Mouse (Mus musculus) kidney, adult 2 months (tissue): ENCODE measurements around the gene Klhdc8b. TPM values are rescaled to one million over a fixed set of nuclear protein-coding genes. Genes with fewer than 3 reads are reported as not detected.

Experiments used
- DNase-seq: peaks from one replicate; pipeline ENCODE4 v3.0.0; 2021
- H3K27ac ChIP-seq: fragments of 200-500 bp; 2 replicates; pipeline ENCODE4 v1.5.1; 2012; ENCODE audit warnings: low read depth, low read length, control low read depth, inconsistent platforms; ENCODE audit not compliant: insufficient read depth
- H3K27me3 ChIP-seq: fragments of 200-500 bp; replicated peaks from 2 replicates; pipeline ENCODE4 v1.6.1; 2012; ENCODE audit warnings: mild to moderate bottlenecking, moderate library complexity, low read length, inconsistent platforms; ENCODE audit not compliant: control insufficient read depth, insufficient read depth
- H3K36me3 ChIP-seq: fragments of 200-500 bp; 2 replicates; pipeline ENCODE4 v1.6.1; 2012; ENCODE audit warnings: mild to moderate bottlenecking, moderate library complexity, low read length, inconsistent platforms; ENCODE audit not compliant: control insufficient read depth, insufficient read depth
- H3K4me1 ChIP-seq: fragments of 200-500 bp; 2 replicates; pipeline ENCODE4 v1.6.1; 2011; ENCODE audit warnings: low read length; ENCODE audit not compliant: control insufficient read depth, insufficient read depth
- H3K4me3 ChIP-seq: fragments of 200-500 bp; 2 replicates; pipeline ENCODE4 v1.5.1; 2011; ENCODE audit warnings: mild to moderate bottlenecking, low read depth, low read length, control low read depth; ENCODE audit not compliant: insufficient read depth
- CTCF ChIP-seq: fragments of 200-500 bp; conservative IDR thresholded peaks from 2 replicates; pipeline ENCODE4 v1.5.1; 2011; ENCODE audit warnings: low read depth, mild to moderate bottlenecking, control low read depth, low read length, moderate library complexity, mixed read lengths; ENCODE audit not compliant: insufficient read depth, insufficient read length
- POLR2A ChIP-seq: fragments of 200-500 bp; IDR thresholded peaks from one replicate; pipeline ENCODE4 v1.6.1; 2011; ENCODE audit warnings: low read depth, low read length, control low read depth
- WGBS: fragments of 180-500 bp; shearing (Covaris S2); methylation state at CpG from one replicate; pipeline ENCODE4 v1.1.7; 2018; 5-methylcytosine and 5-hydroxymethylcytosine counted together
- polyA plus RNA-seq: library from polyadenylated mRNA; depleted of rRNA; stranded (reverse); fragments of >200 nt; gene quantifications from 2 replicates; pipeline ENCODE4 v1.2.3, GENCODE M21; 2012; rRNA removed

The Klhdc8b gene
- polyA plus RNA-seq = 35.0 and 35.8 TPM in 2 replicates

DNA sequence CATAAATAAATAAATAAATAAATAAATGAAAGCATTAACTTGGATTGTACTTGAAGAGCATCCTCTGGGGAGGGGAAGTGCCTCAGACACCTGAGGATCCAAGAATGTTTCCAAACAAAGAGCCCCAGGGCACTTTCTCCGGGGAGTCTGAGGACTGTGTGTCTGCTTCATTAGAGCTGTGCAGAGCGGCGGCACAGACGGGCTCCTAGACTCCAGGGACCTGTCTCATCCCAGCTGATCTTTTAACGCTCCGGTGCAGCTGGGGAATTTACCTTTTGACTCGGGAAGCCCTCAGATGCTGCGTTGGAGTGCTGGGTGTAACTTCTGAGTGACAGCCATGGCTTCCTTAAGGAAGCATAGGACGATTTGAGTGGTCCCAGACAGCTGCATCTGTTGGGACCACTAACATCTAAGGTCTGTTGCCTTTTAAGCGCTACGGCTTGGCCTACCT, at the start of gene Klhdc8b:
TSS of gene Klhdc8b (minus strand) at position 401 of the 451 bp plus-strand sequence.
- no peak for TF ChIP-seq CTCF
- TF ChIP-seq POLR2A = no peak
- Histone ChIP-seq H3K27ac (peak within 1 kb of the TSS; percentile 78), H3K27me3 (no peaks in the 10 kb centered on the region), H3K4me3 (peak within 1 kb of the TSS; percentile 64), H3K36me3 (no peaks in the 10 kb centered on the region), H3K4me1 (peaks cover 14% of the 10 kb centered on the region; the same call in 1 of the 2 replicates)
- peak; percentile 56 for DNase-seq
- 10% methylated on average over 11 of the region's 11 CpGs for WGBS

DNA sequence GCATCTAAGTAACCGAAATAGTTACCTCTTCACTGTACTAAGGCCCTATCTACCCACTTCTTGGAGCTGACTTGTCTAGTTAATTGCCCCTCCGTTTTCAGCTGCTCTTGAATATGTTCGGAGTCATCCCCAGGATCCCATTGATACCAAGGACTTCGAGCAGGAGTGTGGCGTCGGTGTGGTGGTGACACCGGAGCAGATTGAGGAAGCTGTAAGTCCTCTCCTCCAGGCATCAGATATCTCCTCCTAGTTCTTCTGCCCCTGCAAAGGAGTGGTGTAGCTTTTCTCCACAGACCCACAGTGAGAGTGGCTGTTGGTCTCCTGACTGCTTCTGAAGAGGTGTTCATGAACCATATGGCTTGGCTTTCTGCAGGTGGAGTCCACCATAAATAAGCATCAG, 47.4 kb upstream of the Klhdc8b start:
- Histone ChIP-seq H3K27ac (no peak overlapping the region), H3K4me1 (peaks cover 8% of the 10 kb centered on the region; the same call in 1 of the 2 replicates), H3K27me3 (no peaks in the 10 kb centered on the region), H3K4me3 (no peak overlapping the region), H3K36me3 (0 out of 2 replicates have a peak, but pooled peaks cover 3% of the 10 kb centered on the region)
- no peak for DNase-seq
- TF ChIP-seq POLR2A (no peak), CTCF (no peak)
- WGBS = 87% methylated on average over 7 of the region's 7 CpGs

DNA sequence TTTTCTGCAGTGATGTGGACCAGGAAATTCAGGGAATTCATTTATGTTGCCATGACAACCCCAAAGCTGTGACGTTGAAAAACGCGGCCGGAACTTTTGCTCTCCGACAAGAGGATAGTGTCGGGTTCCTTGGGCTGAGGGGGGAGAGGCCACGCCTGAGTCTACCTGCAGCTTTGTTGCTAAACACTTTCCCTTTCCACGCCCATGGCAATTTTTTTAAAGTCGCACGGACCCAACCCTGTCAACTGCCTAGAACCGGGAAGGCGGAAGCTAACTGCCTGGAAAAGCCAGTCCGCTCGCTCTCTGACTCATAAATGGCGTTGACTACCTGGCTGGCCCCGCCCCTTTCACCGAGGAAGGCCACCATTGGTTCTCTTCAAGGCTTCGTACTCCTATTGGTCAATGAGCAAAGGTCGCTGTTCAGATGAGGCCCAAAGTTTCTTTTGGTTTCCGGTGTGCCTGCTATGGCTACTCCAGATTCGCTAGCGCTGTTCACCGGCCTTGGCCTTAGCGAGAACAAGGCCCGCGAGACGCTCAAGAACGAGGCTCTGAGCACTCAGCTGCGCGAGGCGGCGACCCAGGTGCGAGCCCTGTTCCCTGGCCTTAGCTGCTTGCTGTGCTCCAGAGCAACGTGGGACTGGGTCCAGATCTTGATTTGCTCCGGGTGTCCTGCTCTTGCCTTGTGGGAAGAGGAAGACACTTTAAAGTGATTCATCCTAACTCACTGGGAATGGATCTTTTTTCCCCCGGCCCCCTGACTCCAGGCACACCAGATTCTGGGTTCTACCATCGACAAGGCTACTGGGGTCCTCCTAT, 46.4 kb upstream of the Klhdc8b start, which contains the start of gene Qars:
TSS of gene Qars (plus strand) at position 88 of the 816 bp plus-strand sequence.
- DNase-seq = peak; percentile 99
- Histone ChIP-seq H3K4me3 (peak within 1 kb of the TSS; percentile 92), H3K27me3 (no peaks in the 10 kb centered on the region), H3K27ac (peak within 1 kb of the TSS; percentile 89), H3K4me1 (peaks cover 8% of the 10 kb centered on the region; the same call in 1 of the 2 replicates), H3K36me3 (no peaks in the 10 kb centered on the region)
- under 1% methylated on average over 37 of the region's 37 CpGs for WGBS
- peak; percentile 49 for TF ChIP-seq POLR2A
- no peak for TF ChIP-seq CTCF

DNA sequence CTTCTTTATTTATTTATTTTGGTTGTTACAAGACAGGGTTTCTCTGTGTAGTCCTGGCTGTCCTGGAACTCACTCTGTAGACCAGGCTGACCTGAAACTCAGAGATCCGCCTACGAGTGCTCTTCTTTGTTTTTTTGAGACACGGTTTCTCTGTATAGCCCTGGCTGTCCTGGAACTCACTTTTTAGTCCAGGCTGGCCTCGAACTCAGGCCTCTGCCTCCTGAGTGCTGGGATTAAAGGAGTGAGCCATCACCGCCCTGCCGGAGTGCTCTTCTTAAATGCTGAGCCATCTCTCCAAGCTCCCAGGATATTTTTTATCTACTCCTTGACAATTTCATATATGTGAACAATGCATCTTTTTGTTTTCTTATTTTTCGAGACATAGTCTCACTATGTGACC, 45.5 kb upstream of the Klhdc8b start:
- Histone ChIP-seq H3K4me1 (peaks cover 8% of the 10 kb centered on the region; the same call in 1 of the 2 replicates), H3K36me3 (no peaks in the 10 kb centered on the region; the same call in 1 of the 2 replicates), H3K27me3 (no peaks in the 10 kb centered on the region), H3K4me3 (no peak overlapping the region), H3K27ac (peak overlapping the region; percentile 72; the same call in 1 of the 2 replicates)
- no peak for DNase-seq
- 86% methylated on average over 7 of the region's 7 CpGs for WGBS
- TF ChIP-seq CTCF (no peak), POLR2A (no peak)

- no peaks in the 10 kb centered on the region for H3K4me1 ChIP-seq
- WGBS = 93% methylated on average over 15 of the region's 15 CpGs
- H3K4me3 ChIP-seq = no peak overlapping the region
- TF ChIP-seq POLR2A = no peak
- TF ChIP-seq CTCF = no peak
- H3K27ac ChIP-seq = no peak overlapping the region
- DNase-seq = no peak
- peaks cover 10% of the 10 kb centered on the region for H3K36me3 ChIP-seq
- no peaks in the 10 kb centered on the region for H3K27me3 ChIP-seq
These were observed 38.6 kb upstream of the Klhdc8b start for GRCm38 (mm10) chr9:108499943-108500342.

GRCm38 (mm10) chr9:108499231-108499630, 37.9 kb upstream of the Klhdc8b start:
- Histone ChIP-seq H3K36me3 (peaks cover 10% of the 10 kb centered on the region), H3K4me1 (no peaks in the 10 kb centered on the region), H3K4me3 (no peak overlapping the region), H3K27me3 (no peaks in the 10 kb centered on the region), H3K27ac (no peak overlapping the region)
- DNase-seq = no peak
- TF ChIP-seq POLR2A (no peak), CTCF (no peak)
- WGBS = 92% methylated on average over 7 of the region's 7 CpGs

GRCm38 (mm10) chr9:108494905-108495304, 33.5 kb upstream of the Klhdc8b start:
- 79% methylated on average over 10 of the region's 10 CpGs for WGBS
- Histone ChIP-seq H3K27me3 (no peaks in the 10 kb centered on the region), H3K4me1 (peaks cover 6% of the 10 kb centered on the region), H3K27ac (no peak overlapping the region), H3K4me3 (no peak overlapping the region), H3K36me3 (peaks cover 7% of the 10 kb centered on the region)
- no peak for DNase-seq
- TF ChIP-seq CTCF (no peak), POLR2A (no peak)
